Mouse (Mus musculus) cerebellum, postnatal 14 days (tissue): Measurements from ENCODE around the gene Cox6b2.

ENCODE experiments used
- DNase-seq, 2 experiments: peaks; one replicate each; pipeline ENCODE4 v3.0.0; 2021; ENCODE audit warnings: mixed read lengths in 2 of 2

The Cox6b2 gene

GRCm38 (mm10) chr7:4712594-4712993, 40.3 kb downstream of the Cox6b2 start:
- no peak for DNase-seq

GRCm38 (mm10) chr7:4705098-4705497, 47.8 kb downstream of the Cox6b2 start:
- DNase-seq, result peak; percentile 42 to 81

GRCm38 (mm10) chr7:4703195-4703594, 49.7 kb downstream of the Cox6b2 start:
- no peak for DNase-seq

GRCm38 (mm10) chr7:4702334-4702733, 50.6 kb downstream of the Cox6b2 start:
- no peak for DNase-seq
